Mouse (Mus musculus): ENCODE measurements around the gene 4933406M09Rik. TPM values are rescaled to one million over a fixed set of nuclear protein-coding genes. Genes with fewer than 3 reads are reported as not detected.

The 4933406M09Rik gene
- polyA plus RNA-seq, 1 experiment from 2014 or later, result not detected

DNA sequence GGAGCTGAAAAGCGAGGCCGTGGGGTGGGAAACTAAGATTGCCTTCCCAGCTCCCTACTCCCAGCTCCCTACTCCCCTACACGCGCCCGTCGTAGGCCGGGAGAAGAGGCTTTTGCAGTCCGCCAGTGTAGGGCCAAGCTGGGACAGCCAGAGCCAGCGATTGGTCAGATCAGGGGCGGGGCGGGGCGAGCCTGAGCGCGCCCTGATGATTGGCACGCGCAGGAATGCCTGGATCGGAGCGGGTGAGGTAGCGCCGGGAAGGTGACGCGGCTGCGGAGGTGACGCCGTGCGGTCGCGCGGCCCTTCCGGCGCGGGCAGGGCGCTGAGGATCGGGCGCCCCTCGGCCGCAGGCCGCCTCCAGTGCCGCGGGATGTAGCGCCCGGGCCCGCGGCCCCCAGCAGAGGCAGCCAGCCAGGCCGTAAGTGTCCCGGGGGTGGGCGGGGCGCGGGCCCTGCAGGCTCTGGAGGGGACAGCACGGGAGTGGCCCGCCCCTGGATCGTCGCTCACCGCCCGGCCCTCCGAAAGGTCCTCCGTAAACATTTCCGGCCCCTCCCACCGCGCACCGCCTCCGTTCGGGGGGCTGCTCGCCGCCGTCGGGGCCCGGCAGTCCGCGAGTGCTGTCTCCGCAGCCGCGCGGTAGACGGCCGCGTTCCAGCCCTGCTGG, 29.6 kb downstream of the 4933406M09Rik start, which contains the start of gene Adipor1:
Gene Adipor1, plus strand, starts transcription at position 211 of the 664 bp plus-strand sequence.
- Histone ChIP-seq H3K9ac (replicated peaks; ENCODE audit: low read depth, low read length) (peak within 1 kb of the TSS; percentile 95), H3K27me3 (ENCODE audit: control insufficient read depth, insufficient read depth, low read length) (no peaks in the 10 kb centered on the region), H3K27ac (ENCODE audit: low read depth, low read length) (peak within 1 kb of the TSS; percentile 96), H3K36me3 (ENCODE audit: control insufficient read depth, insufficient read depth, low read length) (no peaks in the 10 kb centered on the region), H3K4me3 (ENCODE audit: low read depth, low read length) (peak within 1 kb of the TSS; percentile 87), H3K9me3 (ENCODE audit: control insufficient read depth, low read length) (no peaks in the 10 kb centered on the region), H3K4me1 (ENCODE audit: control insufficient read depth, insufficient read depth, low read length) (peaks cover 42% of the 10 kb centered on the region), H3K4me2 (ENCODE audit: low read depth, low read length) (peak within 1 kb of the TSS; percentile 79)
- ATAC-seq (ENCODE audit: low read depth), result peak; percentile 100
- WGBS, result under 1% methylated on average over 71 of the region's 77 CpGs

DNA sequence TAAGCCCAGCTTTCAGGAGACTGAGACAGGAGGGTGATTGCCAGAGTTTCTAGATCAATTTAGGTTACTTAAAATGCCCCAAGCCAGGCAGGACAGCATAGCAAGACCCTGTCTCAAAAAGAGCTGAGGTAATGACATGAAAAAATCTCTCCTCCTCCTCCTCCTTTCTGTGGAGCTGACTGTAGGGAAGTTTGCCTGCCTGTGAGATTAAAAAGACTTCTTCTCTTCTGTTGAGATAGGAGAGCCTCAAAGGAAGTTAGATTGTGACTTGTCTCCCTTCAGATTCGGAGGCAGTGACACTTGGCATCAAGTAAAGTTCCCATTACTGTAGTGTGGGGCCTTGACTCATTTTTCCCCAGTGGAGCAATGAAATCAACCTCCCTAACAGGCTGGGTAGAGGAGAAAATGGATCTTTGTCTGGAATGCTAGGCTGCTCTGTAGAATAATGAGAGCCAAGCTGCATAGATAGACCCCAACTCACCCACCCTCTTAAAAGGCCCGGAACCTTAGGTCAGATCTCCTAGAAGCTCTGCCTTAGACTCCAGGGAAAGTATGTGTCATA, 32.8 kb downstream of the 4933406M09Rik start:
- peaks cover 6% of the 10 kb centered on the region for H3K36me3 ChIP-seq (ENCODE audit: control insufficient read depth, insufficient read depth, low read length)
- no peak overlapping the region for H3K4me2 ChIP-seq (ENCODE audit: low read depth, low read length)
- no peak overlapping the region for H3K9ac ChIP-seq (replicated peaks; ENCODE audit: low read depth, low read length)
- no peak for ATAC-seq (ENCODE audit: low read depth)
- H3K27ac ChIP-seq (ENCODE audit: low read depth, low read length), result no peak overlapping the region
- H3K4me1 ChIP-seq (ENCODE audit: control insufficient read depth, insufficient read depth, low read length), result peaks cover 48% of the 10 kb centered on the region
- no peaks in the 10 kb centered on the region for H3K9me3 ChIP-seq (ENCODE audit: control insufficient read depth, low read length)
- no peak overlapping the region for H3K4me3 ChIP-seq (ENCODE audit: low read depth, low read length)
- no peaks in the 10 kb centered on the region for H3K27me3 ChIP-seq (ENCODE audit: control insufficient read depth, insufficient read depth, low read length)
- 79% methylated on average over 2 of the region's 2 CpGs for WGBS

DNA sequence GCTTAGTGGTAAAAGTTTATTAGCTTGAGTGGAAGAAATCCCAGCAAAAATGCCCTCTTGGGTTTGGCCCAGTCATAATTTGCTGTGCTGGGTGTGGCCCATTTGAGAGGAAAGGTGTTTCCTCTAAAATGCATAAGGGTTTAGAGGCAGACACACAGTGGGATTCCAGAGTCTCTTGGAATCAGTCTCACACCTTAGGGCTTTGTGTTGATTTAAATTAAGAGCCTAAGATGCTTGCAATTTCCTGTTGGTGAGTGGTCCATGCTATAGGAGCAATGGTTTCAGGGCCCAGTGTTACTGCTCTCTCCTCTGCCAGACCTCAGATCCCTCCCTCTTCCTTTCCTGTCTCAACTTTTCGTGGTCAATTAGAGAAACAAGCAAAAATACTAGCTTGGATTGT, 33.4 kb downstream of the 4933406M09Rik start:
- Histone ChIP-seq H3K27ac (ENCODE audit: low read depth, low read length) (no peak overlapping the region), H3K4me1 (ENCODE audit: control insufficient read depth, insufficient read depth, low read length) (peaks cover 47% of the 10 kb centered on the region), H3K36me3 (ENCODE audit: control insufficient read depth, insufficient read depth, low read length) (peaks cover 13% of the 10 kb centered on the region), H3K9ac (replicated peaks; ENCODE audit: low read depth, low read length) (no peak overlapping the region), H3K4me2 (ENCODE audit: low read depth, low read length) (no peak overlapping the region), H3K9me3 (ENCODE audit: control insufficient read depth, low read length) (no peaks in the 10 kb centered on the region), H3K4me3 (ENCODE audit: low read depth, low read length) (no peak overlapping the region), H3K27me3 (ENCODE audit: control insufficient read depth, insufficient read depth, low read length) (no peaks in the 10 kb centered on the region)
- no peak for ATAC-seq (ENCODE audit: low read depth)
- WGBS, result 88% methylated on average over 1 of the region's 1 CpGs

DNA sequence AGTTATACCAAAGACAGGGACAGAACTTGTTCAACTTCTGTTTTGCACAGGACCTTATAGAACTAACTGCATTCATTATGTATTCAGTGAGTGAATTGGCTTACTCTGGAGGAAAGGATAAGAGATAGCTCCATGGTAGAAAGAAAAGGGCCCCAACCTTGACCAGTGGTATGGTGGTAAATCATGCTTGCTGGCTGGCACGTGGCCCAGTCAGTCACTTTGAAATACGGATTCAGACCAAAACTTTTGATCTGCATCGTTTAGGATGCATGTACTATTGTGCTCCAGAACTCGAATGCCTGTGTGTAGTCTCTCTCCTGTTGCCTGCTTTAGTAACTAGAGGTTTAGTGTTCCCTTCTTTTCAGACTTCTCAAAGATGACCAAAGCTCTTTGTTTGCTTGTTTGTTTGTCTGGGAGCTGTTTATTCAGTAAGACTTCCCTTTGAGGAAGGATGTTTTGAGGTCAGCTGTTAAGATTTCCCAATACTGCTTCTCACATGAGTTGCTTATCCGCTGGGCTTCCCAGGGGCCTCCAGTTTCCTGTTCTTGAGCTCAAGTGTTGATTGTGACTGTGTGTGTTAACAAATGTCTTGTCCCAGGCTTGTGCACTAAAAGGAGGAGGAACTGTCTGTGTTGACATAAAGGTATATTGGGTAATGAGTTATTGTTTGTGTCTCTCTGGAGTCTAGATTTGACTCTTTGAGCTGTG, 34.2 kb downstream of the 4933406M09Rik start:
- 0 out of 2 replicates have a peak overlapping the region, but pooled peaks have one; percentile 22 for H3K27ac ChIP-seq (ENCODE audit: low read depth, low read length)
- H3K36me3 ChIP-seq (ENCODE audit: control insufficient read depth, insufficient read depth, low read length), result peaks cover 18% of the 10 kb centered on the region
- ATAC-seq (ENCODE audit: low read depth), result no peak
- H3K9me3 ChIP-seq (ENCODE audit: control insufficient read depth, low read length), result no peaks in the 10 kb centered on the region
- no peak overlapping the region for H3K4me2 ChIP-seq (ENCODE audit: low read depth, low read length)
- H3K4me3 ChIP-seq (ENCODE audit: low read depth, low read length), result no peak overlapping the region
- peaks cover 41% of the 10 kb centered on the region for H3K4me1 ChIP-seq (ENCODE audit: control insufficient read depth, insufficient read depth, low read length)
- 41% methylated on average over 5 of the region's 5 CpGs for whole genome bisulfite sequencing
- no peaks in the 10 kb centered on the region for H3K27me3 ChIP-seq (ENCODE audit: control insufficient read depth, insufficient read depth, low read length)
- H3K9ac ChIP-seq (replicated peaks; ENCODE audit: low read depth, low read length), result no peak overlapping the region

DNA sequence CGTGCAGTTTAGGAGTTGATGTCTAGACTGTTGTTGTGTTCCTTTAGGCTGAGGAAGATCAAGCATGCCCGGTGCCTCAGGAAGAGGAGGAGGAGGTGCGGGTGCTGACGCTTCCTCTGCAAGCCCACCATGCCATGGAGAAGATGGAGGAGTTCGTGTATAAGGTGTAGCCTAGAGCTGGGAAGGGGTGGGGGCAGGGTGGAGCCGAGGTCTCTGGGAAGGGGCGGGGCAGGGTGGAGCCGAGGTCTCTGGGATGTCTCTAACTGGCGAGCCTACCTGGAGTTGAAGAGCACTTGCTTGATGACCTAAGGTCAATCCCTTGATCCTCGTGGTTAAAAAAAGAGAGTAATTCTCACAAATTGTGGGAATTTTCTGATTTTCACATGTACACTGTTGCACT, 38.2 kb downstream of the 4933406M09Rik start:
- no peaks in the 10 kb centered on the region for H3K27me3 ChIP-seq (ENCODE audit: control insufficient read depth, insufficient read depth, low read length)
- H3K4me3 ChIP-seq (ENCODE audit: low read depth, low read length), result no peak overlapping the region
- ATAC-seq (ENCODE audit: low read depth), result no peak
- peaks cover 19% of the 10 kb centered on the region for H3K4me1 ChIP-seq (ENCODE audit: control insufficient read depth, insufficient read depth, low read length)
- H3K4me2 ChIP-seq (ENCODE audit: low read depth, low read length), result no peak overlapping the region
- H3K9ac ChIP-seq (replicated peaks; ENCODE audit: low read depth, low read length), result no peak overlapping the region
- no peaks in the 10 kb centered on the region for H3K9me3 ChIP-seq (ENCODE audit: control insufficient read depth, low read length)
- 75% methylated on average over 10 of the region's 10 CpGs for whole genome bisulfite sequencing
- H3K27ac ChIP-seq (ENCODE audit: low read depth, low read length), result no peak overlapping the region
- H3K36me3 ChIP-seq (ENCODE audit: control insufficient read depth, insufficient read depth, low read length), result peaks cover 58% of the 10 kb centered on the region

DNA sequence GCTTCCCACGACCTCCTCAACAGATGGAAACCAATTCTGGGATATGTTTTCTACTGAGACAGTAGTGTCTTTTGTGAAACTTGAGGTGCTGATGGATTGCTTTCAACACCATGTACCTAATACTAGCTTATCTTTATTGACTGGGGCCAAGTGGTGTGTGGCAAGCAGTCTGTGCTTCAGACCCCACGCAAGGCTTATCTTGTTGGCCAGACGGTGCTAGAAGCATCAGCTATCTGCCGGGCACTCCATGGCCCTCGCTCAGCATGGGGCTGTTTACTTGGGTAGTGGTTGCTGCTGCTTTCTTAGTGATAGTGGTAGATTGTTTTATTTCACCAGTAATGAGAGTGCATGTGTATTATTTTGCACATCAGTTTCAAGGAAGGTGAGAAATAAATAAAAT, 40.5 kb downstream of the 4933406M09Rik start:
- Histone ChIP-seq H3K27me3 (ENCODE audit: control insufficient read depth, insufficient read depth, low read length) (no peaks in the 10 kb centered on the region), H3K36me3 (ENCODE audit: control insufficient read depth, insufficient read depth, low read length) (peaks cover 69% of the 10 kb centered on the region), H3K27ac (ENCODE audit: low read depth, low read length) (no peak overlapping the region), H3K9me3 (ENCODE audit: control insufficient read depth, low read length) (no peaks in the 10 kb centered on the region), H3K4me1 (ENCODE audit: control insufficient read depth, insufficient read depth, low read length) (no peaks in the 10 kb centered on the region), H3K4me3 (ENCODE audit: low read depth, low read length) (no peak overlapping the region), H3K9ac (replicated peaks; ENCODE audit: low read depth, low read length) (no peak overlapping the region), H3K4me2 (ENCODE audit: low read depth, low read length) (no peak overlapping the region)
- WGBS, result 89% methylated on average over 5 of the region's 5 CpGs
- no peak for ATAC-seq (ENCODE audit: low read depth)

DNA sequence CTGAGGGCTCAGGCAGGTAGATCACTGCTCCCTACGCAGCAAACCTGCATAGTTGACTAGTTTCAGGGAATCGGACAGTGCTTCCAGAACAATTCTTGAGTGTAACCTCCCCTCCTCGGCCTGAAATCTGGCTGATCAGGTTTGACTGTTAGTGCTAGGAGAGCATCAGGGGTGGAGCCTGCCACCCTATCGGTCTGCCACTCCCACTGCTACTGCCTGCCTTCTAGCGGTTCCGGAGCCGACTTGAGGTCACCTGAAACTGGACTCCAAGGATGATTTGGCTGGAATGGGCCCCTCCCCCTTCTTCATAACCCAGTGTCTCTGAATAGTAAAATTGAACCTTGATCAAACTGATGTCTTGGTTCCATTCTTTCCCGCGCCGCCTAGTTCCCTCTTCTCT, 47.3 kb downstream of the 4933406M09Rik start:
- no peaks in the 10 kb centered on the region for H3K27me3 ChIP-seq (ENCODE audit: control insufficient read depth, insufficient read depth, low read length)
- H3K9me3 ChIP-seq (ENCODE audit: control insufficient read depth, low read length), result no peaks in the 10 kb centered on the region
- H3K4me1 ChIP-seq (ENCODE audit: control insufficient read depth, insufficient read depth, low read length), result no peaks in the 10 kb centered on the region
- no peak overlapping the region for H3K4me2 ChIP-seq (ENCODE audit: low read depth, low read length)
- H3K4me3 ChIP-seq (ENCODE audit: low read depth, low read length), result no peak overlapping the region
- ATAC-seq (ENCODE audit: low read depth), result no peak
- peaks cover 37% of the 10 kb centered on the region for H3K36me3 ChIP-seq (ENCODE audit: control insufficient read depth, insufficient read depth, low read length)
- no peak overlapping the region for H3K9ac ChIP-seq (replicated peaks; ENCODE audit: low read depth, low read length)
- WGBS, result 89% methylated on average over 10 of the region's 10 CpGs
- no peak overlapping the region for H3K27ac ChIP-seq (ENCODE audit: low read depth, low read length)

DNA sequence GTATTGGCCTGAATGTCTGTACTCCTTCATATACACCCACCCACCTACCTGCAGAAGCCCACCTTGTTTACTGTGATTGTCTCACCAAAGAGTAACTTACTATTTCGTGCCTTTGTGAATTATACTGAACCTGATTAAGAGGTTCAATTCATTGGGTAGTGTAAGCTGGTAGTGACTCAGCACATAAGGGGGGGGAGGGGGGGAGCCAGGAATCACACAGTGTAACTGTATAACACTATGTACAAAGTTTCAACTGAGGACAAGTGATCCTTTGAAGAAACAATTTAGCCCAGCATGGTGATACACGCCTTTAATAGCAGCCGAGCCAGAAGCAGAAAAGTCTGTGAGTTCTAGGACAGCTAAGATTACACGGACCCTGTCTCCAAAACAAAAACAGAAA, 47.7 kb downstream of the 4933406M09Rik start:
- WGBS, result 91% methylated on average over 4 of the region's 4 CpGs
- Histone ChIP-seq H3K27me3 (ENCODE audit: control insufficient read depth, insufficient read depth, low read length) (no peaks in the 10 kb centered on the region), H3K9me3 (ENCODE audit: control insufficient read depth, low read length) (no peaks in the 10 kb centered on the region), H3K4me2 (ENCODE audit: low read depth, low read length) (no peak overlapping the region), H3K4me3 (ENCODE audit: low read depth, low read length) (no peak overlapping the region), H3K9ac (replicated peaks; ENCODE audit: low read depth, low read length) (no peak overlapping the region), H3K27ac (ENCODE audit: low read depth, low read length) (no peak overlapping the region), H3K4me1 (ENCODE audit: control insufficient read depth, insufficient read depth, low read length) (no peaks in the 10 kb centered on the region), H3K36me3 (ENCODE audit: control insufficient read depth, insufficient read depth, low read length) (peaks cover 32% of the 10 kb centered on the region)
- ATAC-seq (ENCODE audit: low read depth), result no peak

DNA sequence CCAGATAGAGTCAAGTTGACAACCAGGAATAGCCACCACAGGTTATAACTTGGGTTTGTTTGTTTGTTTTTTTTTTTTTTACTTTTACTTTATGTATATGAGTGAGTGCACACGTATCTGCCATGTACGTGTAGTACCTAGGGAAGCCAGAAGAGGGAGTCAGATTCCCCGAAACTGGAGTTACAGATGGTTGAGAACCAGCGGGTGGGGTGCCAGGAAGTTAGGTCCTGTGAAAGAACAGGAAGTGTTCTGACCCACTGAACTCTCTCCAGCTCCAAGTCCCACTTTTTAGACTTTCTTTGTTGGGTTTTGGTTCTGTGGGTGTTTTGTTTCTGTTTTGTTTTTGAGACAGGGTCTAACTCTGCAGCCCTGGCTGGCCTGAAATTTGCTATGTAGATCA, 49.7 kb downstream of the 4933406M09Rik start:
- Histone ChIP-seq H3K9ac (replicated peaks; ENCODE audit: low read depth, low read length) (no peak overlapping the region), H3K4me3 (ENCODE audit: low read depth, low read length) (no peak overlapping the region), H3K36me3 (ENCODE audit: control insufficient read depth, insufficient read depth, low read length) (peaks cover 23% of the 10 kb centered on the region), H3K4me1 (ENCODE audit: control insufficient read depth, insufficient read depth, low read length) (no peaks in the 10 kb centered on the region), H3K27me3 (ENCODE audit: control insufficient read depth, insufficient read depth, low read length) (no peaks in the 10 kb centered on the region), H3K4me2 (ENCODE audit: low read depth, low read length) (no peak overlapping the region), H3K9me3 (ENCODE audit: control insufficient read depth, low read length) (no peaks in the 10 kb centered on the region), H3K27ac (ENCODE audit: low read depth, low read length) (no peak overlapping the region)
- no peak for ATAC-seq (ENCODE audit: low read depth)
- WGBS, result 36% methylated on average over 4 of the region's 4 CpGs

Measured in neural tube, embryonic 14.5 days (tissue).